Mouse (Mus musculus) intestine, postnatal 0 days (tissue): Measurements from ENCODE around the gene Wnk4. TPM values are rescaled to one million over a fixed set of nuclear protein-coding genes. Genes with fewer than 3 reads are reported as not detected.

Source experiments
- ATAC-seq: fragments of 200-750 bp; cut with Nextera tagmentation; 2 replicates; pipeline ENCODE4 v1.8.0; 2017; ENCODE audit warnings: mild to moderate bottlenecking, moderate TSS enrichment, moderate library complexity
- H3K27ac ChIP-seq: fragments of 300-500 bp; sonication (generic); 2 replicates; pipeline ENCODE4 v1.5.1; 2014; ENCODE audit warnings: mild to moderate bottlenecking, low read depth, low read length, moderate library complexity
- H3K27me3 ChIP-seq: fragments of 300-500 bp; sonication (generic); replicated peaks from 2 replicates; pipeline ENCODE4 v1.6.1; 2014; ENCODE audit warnings: low read length, mixed read lengths; ENCODE audit not compliant: control insufficient read depth, insufficient read depth
- H3K36me3 ChIP-seq: fragments of 300-500 bp; sonication (generic); 2 replicates; pipeline ENCODE4 v1.6.1; 2014; ENCODE audit warnings: mild to moderate bottlenecking, moderate library complexity; ENCODE audit not compliant: control insufficient read depth, insufficient read depth
- H3K4me1 ChIP-seq: fragments of 300-500 bp; sonication (generic); replicated peaks from 2 replicates; pipeline ENCODE4 v1.6.1; 2014; ENCODE audit warnings: antibody characterized with exemption, low read length, mixed read lengths; ENCODE audit not compliant: control insufficient read depth, insufficient read depth
- H3K4me2 ChIP-seq: fragments of 300-500 bp; sonication (generic); replicated peaks from 2 replicates; pipeline ENCODE4 v1.6.1; 2014; ENCODE audit warnings: low read depth, mild to moderate bottlenecking, moderate library complexity
- H3K4me3 ChIP-seq: fragments of 300-500 bp; sonication (generic); 2 replicates; pipeline ENCODE4 v1.5.1; 2014; ENCODE audit warnings: low read depth, low read length
- H3K9ac ChIP-seq: fragments of 300-500 bp; sonication (generic); 2 replicates; pipeline ENCODE4 v1.6.1; 2014; ENCODE audit warnings: mild to moderate bottlenecking, low read depth, low read length
- H3K9me3 ChIP-seq: fragments of 300-500 bp; sonication (generic); 2 replicates; pipeline ENCODE4 v1.6.1; 2016; ENCODE audit warnings: mixed run types; ENCODE audit not compliant: control insufficient read depth
- CTCF ChIP-seq: sonication (generic); IDR thresholded peaks from 2 replicates; pipeline ENCODE4 v1.5.1; 2016; ENCODE audit warnings: low read depth, mild to moderate bottlenecking, control low read depth, antibody characterized with exemption, moderate library complexity
- WGBS: fragments of 180-500 bp; shearing (Covaris S2); extraction: QIAGEN DNeasy Blood & Tissue Kit; methylation state at CpG from one replicate; pipeline ENCODE4 v1.1.7; 2014; 5-methylcytosine and 5-hydroxymethylcytosine counted together
- polyA plus RNA-seq: library from polyadenylated mRNA; unstranded; fragments of >200 nt; fragmentation: Nextera tagmentation; extraction: Ambion mirVana; gene quantifications from 2 replicates; pipeline ENCODE4 v1.2.1, GENCODE M21; 2015

The Wnk4 gene
- polyA plus RNA-seq, 1 experiment from 2014 or later, result 4.6 TPM

GRCm38 (mm10) chr11:101224337-101224736 lies 36.0 kb upstream of the Wnk4 start:
- peaks cover 9% of the 10 kb centered on the region; the same call in 1 of the 2 replicates for H3K4me1 ChIP-seq
- no peak overlapping the region for H3K27ac ChIP-seq
- no peaks in the 10 kb centered on the region for H3K9me3 ChIP-seq
- whole genome bisulfite sequencing, result 78% methylated on average over 3 of the region's 3 CpGs
- ATAC-seq, result no peak
- H3K4me3 ChIP-seq, result no peak overlapping the region
- no peak overlapping the region for H3K9ac ChIP-seq
- H3K27me3 ChIP-seq, result no peaks in the 10 kb centered on the region
- H3K4me2 ChIP-seq, result no peak overlapping the region
- no peaks in the 10 kb centered on the region for H3K36me3 ChIP-seq
- no peak for TF ChIP-seq CTCF

GRCm38 (mm10) chr11:101225331-101226064 lies 34.9 kb upstream of the Wnk4 start:
- Histone ChIP-seq H3K4me3 (peak overlapping the region; percentile 76), H3K27ac (peak overlapping the region; percentile 65), H3K4me1 (peaks cover 7% of the 10 kb centered on the region; the same call in 1 of the 2 replicates), H3K9me3 (no peaks in the 10 kb centered on the region), H3K4me2 (peak overlapping the region; percentile 90), H3K9ac (peak overlapping the region; percentile 79), H3K36me3 (no peaks in the 10 kb centered on the region), H3K27me3 (no peaks in the 10 kb centered on the region)
- no peak for ATAC-seq
- WGBS, result 15% methylated on average over 25 of the region's 25 CpGs
- TF ChIP-seq CTCF, result no peak

- Histone ChIP-seq H3K4me3 (peak within 1 kb of the TSS; percentile 76), H3K27ac (peak within 1 kb of the TSS; percentile 65), H3K9me3 (no peaks in the 10 kb centered on the region), H3K4me1 (peaks cover 2% of the 10 kb centered on the region; the same call in 1 of the 2 replicates), H3K27me3 (no peaks in the 10 kb centered on the region), H3K4me2 (peak within 1 kb of the TSS; percentile 90), H3K9ac (peak within 1 kb of the TSS; percentile 79), H3K36me3 (no peaks in the 10 kb centered on the region)
- peak; percentile 79 for TF ChIP-seq CTCF
- WGBS, result under 1% methylated on average over 54 of the region's 56 CpGs
- peak; percentile 95 for ATAC-seq
Measured at GRCm38 (mm10) chr11:101226065-101226701, 34.2 kb upstream of the Wnk4 start, which contains the start of gene Ezh1. Gene Ezh1 (minus strand): TSS chr11:101226463.

GRCm38 (mm10) chr11:101229361-101229900 lies 30.9 kb upstream of the Wnk4 start:
- Histone ChIP-seq H3K27ac (0 out of 2 replicates have a peak overlapping the region, but pooled peaks have one; percentile 22), H3K9me3 (no peaks in the 10 kb centered on the region), H3K36me3 (no peaks in the 10 kb centered on the region), H3K4me1 (no peaks in the 10 kb centered on the region; the same call in 1 of the 2 replicates), H3K27me3 (no peaks in the 10 kb centered on the region), H3K4me3 (no peak overlapping the region), H3K4me2 (no peak overlapping the region), H3K9ac (no peak overlapping the region)
- TF ChIP-seq CTCF, result no peak
- no peak for ATAC-seq
- WGBS, result 51% methylated on average over 8 of the region's 8 CpGs

DNA sequence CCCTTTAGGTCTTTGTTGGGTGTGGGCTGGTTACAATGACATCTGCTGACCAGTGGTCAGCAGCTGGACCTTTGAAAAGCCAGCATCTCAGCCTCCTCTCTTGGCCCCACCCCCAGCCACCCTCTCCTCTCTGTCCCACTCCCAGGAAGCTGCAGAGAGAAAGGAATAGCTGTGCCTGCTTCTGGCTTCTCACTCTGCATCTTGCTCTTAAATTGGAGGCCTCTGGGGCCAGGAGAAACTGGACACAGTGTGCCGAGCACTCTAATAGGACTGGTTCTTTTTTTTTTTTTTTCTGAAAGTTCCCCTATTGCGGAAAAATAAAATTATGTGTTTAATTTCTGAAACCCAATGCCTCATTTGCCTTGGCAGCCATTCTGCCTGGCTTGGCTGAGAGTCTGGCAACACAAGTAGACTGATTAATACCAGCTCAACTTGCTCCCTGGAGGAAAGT lies 30.3 kb upstream of the Wnk4 start:
- TF ChIP-seq CTCF, result no peak

DNA sequence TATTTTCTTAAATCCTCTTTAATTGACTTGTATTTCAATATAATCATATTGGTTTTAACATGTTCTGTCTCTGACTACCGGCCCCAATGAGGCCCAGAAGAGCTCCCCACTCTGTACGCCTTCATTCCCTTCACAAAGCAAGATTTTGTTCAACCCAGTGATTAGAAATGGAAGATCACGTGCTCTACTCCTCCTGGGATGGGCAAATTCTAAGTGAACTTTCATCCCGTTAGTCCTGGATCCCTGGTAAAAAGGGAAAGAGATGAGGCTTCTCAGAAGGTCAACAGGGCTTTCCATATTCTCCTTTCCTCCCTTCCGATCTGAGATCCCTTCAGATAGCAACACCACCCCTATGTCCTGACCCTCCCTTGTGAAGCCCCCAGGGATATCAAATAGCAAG lies 29.8 kb upstream of the Wnk4 start:
- no peak for TF ChIP-seq CTCF

More for the DNA sequence above, 30.3 kb upstream of the Wnk4 start:
- ATAC-seq, result no peak
- H3K27ac ChIP-seq, result peak overlapping the region; percentile 71; the same call in 1 of the 2 replicates
- H3K4me3 ChIP-seq, result no peak overlapping the region
- no peaks in the 10 kb centered on the region for H3K36me3 ChIP-seq
- no peak overlapping the region for H3K4me2 ChIP-seq
- no peaks in the 10 kb centered on the region; the same call in 1 of the 2 replicates for H3K4me1 ChIP-seq
- no peaks in the 10 kb centered on the region for H3K9me3 ChIP-seq
- WGBS, result 30% methylated on average over 2 of the region's 2 CpGs
- H3K27me3 ChIP-seq, result no peaks in the 10 kb centered on the region
- H3K9ac ChIP-seq, result no peak overlapping the region

More for the DNA sequence above, 29.8 kb upstream of the Wnk4 start:
- H3K27me3 ChIP-seq, result no peaks in the 10 kb centered on the region
- no peak overlapping the region for H3K9ac ChIP-seq
- H3K4me3 ChIP-seq, result no peak overlapping the region
- H3K4me2 ChIP-seq, result peak overlapping the region; percentile 61
- ATAC-seq, result no peak
- 18% methylated on average over 5 of the region's 5 CpGs for WGBS
- no peaks in the 10 kb centered on the region; the same call in 1 of the 2 replicates for H3K4me1 ChIP-seq
- no peaks in the 10 kb centered on the region for H3K36me3 ChIP-seq
- no peaks in the 10 kb centered on the region for H3K9me3 ChIP-seq
- peak overlapping the region; percentile 71 for H3K27ac ChIP-seq
